Mouse (Mus musculus): Measurements from ENCODE around the gene Gys1.

Gys1 gene

DNA sequence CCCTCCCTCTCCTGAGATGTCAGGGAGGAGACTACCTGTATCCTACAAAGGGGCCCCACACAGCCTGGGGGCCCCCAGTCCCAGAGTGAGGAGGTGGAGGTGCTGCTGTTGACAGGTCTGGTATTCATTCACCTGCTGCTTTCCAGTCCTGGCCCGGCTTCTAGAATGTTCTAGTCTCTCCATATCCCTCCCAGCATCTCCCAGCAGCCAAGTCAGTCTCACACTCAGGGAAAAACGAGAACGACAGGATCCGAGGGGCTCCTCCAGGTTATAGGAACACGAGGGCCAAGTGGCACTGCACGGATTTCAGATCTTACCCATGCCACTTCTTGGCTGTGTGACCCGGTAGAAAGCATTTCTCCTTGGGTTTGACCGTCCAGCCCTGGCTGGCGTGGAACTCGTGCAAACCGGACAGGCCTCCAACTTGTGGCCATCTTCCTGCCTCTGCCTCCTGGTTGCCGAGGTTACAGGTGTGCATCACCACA lies 19.9 kb upstream of the Gys1 start:
- no peak for DNase-seq (ENCODE audit: low spot score)

DNA sequence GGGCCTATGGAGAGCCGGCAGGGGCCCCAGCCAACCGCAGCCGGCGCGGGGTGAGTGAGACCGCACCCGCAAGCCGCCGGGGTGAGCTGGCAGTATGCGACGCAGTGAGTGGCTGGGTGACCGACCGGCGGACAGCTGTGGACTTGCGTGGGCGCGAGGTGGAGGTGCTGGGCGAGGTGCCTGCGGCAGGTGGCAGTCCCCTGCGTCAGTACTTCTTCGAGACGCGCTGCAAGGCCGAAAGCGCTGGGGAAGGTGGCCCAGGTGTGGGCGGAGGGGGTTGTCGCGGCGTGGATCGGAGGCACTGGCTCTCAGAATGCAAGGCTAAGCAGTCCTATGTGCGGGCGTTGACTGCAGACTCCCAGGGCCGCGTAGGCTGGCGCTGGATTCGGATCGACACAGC lies 19.0 kb upstream of the Gys1 start:
- no peak for DNase-seq (ENCODE audit: low spot score)

DNA sequence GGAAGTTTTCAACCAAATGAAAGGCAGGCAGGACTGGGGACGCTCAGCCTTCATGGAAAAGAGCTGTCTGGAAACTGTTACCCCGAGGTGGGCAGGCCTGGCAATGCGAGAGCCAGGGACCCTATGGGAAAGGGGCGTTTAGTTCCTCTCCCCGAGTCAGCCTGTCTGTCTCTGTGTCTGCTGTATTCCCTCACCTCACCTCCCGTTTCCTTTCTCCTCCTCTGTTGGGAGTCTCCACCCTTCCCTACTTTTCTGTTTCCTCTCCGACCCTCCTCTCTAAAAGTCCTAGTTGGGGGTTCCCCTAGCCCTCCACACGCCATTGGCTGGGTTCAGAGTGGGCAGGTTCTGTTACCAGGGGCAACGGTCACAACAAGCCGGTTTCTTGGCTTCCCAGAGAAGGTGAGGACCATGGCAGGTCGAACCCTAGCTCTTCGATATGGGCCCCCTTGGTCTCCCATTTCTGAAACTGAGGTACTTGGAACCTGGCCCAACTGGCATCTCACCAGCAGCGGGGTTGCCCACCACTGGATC lies 16.6 kb upstream of the Gys1 start:
- no peak for DNase-seq (ENCODE audit: low spot score)

DNA sequence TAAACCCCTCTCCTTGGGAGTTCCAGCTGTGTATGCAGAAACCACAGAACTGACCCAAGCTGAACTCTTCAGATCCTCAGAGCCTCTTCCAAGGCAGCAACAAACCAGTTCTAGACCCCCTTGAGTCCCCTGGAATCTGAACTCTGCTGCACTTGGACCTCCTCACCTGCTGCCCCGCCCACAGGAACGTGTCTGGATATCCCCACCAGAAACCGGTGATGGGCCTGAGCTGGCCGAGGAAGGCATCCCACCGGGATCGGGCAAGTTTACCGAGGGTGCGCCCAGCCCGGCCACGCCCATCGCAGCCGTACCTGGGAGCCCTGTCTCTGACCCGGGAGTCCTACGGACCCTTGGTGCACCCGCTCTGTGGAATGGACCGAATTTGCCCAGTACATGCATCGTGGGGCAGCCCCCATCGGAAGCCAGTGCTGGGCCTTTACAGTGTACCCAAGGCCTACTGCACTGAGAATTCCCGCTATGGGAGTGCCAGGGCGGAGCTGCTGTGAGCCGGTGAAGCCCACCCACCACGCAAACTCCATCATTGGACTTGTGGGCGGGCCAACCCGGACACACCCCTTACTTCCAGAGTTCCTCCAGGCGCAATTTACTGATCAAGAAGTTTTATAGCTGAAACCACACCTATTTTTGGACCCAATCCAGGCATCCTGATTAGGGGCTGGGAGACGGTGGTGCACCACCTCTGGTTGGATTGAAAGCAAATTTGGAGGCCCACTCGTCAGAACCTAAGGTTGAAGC lies 14.6 kb upstream of the Gys1 start:
- no peak for DNase-seq (ENCODE audit: low spot score)

- no peak for DNase-seq (ENCODE audit: low spot score)
These were observed 14.1 kb upstream of the Gys1 start, which contains the start of gene Lhb for GRCm38 (mm10) chr7:45420615-45420919. Lhb (plus strand) TSS chr7:45420820.

DNA sequence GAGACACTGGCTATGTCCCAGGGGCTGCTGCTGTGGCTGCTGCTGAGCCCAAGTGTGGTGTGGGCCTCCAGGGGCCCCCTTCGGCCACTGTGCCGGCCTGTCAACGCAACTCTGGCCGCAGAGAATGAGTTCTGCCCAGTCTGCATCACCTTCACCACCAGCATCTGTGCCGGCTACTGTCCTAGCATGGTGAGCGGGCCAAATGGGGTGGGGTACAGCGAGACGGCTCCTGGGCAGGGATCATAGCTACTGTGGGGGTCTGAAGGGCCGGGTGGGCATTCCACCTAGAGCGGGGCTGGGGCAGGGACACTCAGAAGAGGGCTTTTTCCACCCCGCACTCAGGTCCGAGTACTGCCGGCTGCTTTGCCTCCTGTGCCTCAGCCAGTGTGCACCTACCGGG lies 13.4 kb upstream of the Gys1 start:
- DNase-seq (ENCODE audit: low spot score): no peak

DNA sequence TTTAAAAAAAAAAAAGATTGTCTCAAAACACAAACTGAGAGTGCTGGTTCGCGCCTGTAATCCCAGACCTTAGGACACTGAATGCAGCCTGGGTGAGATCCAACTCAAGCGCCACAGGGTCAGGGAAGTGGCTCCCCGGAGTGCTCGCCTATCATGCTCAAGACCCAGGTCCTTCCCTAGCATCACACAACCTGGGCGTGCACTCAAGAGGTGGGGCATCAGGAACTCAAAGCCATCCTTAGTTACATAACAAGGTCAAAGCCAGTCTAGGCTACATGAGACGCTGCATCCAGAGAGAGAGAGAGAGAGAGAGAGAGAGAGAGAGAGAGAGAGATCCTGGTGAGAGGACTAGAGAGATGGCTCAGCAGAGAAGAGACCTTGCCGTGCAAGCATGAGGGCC lies 8.1 kb upstream of the Gys1 start:
- no peak for DNase-seq (ENCODE audit: low spot score)

DNA sequence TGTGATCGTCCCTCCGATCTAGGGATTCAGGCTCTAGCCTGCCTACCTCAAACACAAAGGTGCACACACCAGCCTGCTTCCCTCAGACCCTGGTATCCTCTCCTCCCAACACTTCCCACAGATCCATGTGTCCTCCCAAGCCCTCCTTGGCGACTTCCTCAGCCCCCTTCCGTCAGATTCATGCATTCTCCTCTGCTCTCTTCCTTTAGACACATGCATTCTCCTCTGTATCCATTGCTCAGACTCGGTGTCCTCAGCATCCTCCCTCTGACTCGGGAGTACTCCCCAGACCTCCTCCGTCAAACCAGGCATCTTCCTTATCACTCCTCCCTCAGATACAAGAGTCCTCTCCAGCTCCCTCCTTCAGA lies 825 bp upstream of the Gys1 start:
- DNase-seq (ENCODE audit: low spot score): no peak

GRCm38 (mm10) chr7:45435038-45435437 lies 394 bp downstream of the Gys1 start:
- DNase-seq (ENCODE audit: low spot score): peak; percentile 57

DNA sequence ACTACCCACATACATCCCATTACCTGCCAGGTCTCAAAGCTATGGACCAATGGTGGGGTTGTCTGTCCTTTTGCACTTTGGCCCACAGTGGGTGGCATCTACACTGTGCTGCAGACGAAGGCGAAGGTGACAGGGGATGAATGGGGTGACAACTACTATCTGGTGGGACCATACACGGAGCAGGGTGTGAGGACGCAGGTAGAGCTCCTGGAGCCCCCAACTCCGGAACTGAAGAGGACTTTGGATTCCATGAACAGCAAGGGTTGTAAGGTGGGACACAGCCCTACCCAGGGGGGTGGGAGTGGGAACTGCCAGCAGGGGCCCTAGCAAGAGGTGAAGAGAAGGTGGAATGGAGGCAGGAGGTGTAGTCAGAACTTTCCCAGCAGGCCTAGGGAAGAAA lies 1.8 kb downstream of the Gys1 start:
- DNase-seq (ENCODE audit: low spot score): no peak

- DNase-seq (ENCODE audit: low spot score): peak; percentile 65
These were observed 2.4 kb downstream of the Gys1 start for GRCm38 (mm10) chr7:45437046-45437445.

GRCm38 (mm10) chr7:45437521-45438276 lies 3.1 kb downstream of the Gys1 start, which contains the start of gene Ruvbl2:
Ruvbl2 (minus strand) TSS chr7:45438096.
- DNase-seq (ENCODE audit: low spot score): no peak

DNA sequence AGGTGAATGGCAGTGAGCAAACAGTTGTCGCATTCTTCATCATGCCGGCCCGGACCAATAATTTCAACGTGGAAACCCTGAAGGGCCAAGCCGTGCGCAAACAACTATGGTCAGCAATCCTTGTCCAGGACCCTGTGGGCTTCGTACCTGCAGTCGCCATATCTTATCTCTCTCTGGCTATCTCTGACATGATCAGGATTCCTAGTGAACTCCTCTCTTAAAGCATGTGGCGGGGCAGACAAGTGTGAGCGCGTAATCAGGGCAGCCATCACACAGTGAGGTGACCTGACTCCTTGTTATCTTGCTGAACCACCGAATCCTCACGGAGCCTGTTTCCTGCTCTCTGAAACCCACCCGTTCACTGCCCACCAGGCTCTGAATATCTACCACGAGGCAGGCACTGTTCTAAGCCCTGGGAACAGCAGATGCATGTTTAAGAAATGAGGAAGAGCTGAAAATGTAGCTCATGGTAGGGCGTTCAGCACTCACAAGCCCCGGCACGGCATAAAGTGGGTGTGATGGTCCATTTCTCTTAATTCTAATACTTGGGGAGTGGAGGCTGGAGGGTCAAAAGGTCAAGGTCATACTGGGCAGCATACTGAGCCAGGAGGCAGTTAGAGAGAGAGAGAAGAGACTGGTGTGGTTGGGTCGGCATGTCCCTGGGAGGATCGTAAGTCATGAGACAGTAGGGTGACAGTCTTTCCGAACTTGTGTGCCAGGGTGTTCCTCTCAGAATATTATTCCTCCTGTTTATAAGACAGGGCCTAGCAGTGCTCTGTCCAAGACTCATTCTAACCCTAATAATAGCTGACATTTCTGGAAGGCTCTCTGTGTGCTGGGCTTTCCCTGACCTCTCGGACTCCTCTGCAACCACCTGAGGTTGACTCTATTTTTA lies 9.1 kb downstream of the Gys1 start:
- DNase-seq (ENCODE audit: low spot score): no peak

DNA sequence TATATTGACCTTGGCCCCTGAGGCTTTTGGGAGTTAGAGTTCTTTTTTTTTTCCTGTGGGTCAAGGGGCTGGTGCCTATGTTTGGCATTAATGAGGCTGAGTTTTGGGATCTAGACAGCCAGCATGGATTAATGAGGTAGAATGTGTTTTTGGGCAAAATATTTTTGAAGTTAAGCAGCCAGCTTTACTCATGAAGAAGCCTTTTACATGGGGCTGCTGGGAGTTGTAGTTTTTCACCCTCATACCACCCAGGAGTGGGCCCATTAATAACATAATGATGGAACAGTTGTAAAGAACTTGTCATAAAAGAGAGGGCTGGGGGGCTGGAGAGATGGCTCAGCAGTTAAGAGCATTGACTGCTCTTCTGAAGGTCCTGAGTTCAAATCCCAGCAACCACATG lies 11.9 kb downstream of the Gys1 start:
- DNase-seq (ENCODE audit: low spot score): no peak

GRCm38 (mm10) chr7:45447325-45447990 lies 12.8 kb downstream of the Gys1 start:
- DNase-seq (ENCODE audit: low spot score): peak; percentile 68

GRCm38 (mm10) chr7:45449974-45450373 lies 15.3 kb downstream of the Gys1 start:
- no peak for DNase-seq (ENCODE audit: low spot score)

GRCm38 (mm10) chr7:45451344-45451982 lies 16.8 kb downstream of the Gys1 start:
- DNase-seq (ENCODE audit: low spot score): peak; percentile 90

DNA sequence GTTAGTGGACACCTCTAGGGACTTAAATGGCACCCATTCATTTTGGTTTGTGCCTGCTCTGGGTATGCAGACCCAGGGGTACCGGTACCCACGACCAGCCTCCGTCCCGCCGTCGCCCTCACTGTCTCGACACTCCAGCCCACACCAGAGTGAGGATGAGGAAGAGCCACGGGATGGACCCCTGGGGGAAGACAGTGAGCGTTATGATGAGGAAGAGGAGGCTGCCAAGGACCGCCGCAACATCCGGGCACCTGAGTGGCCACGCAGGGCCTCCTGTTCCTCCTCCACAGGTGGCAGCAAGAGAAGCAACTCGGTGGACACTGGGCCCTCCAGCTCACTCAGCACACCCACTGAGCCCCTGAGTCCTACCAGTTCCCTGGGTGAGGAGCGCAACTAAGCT lies 20.3 kb downstream of the Gys1 start:
- DNase-seq (ENCODE audit: low spot score): no peak

- no peak for DNase-seq (ENCODE audit: low spot score)
These were observed 21.5 kb downstream of the Gys1 start for GRCm38 (mm10) chr7:45455932-45456696.

GRCm38 (mm10) chr7:45456721-45457203 lies 22.1 kb downstream of the Gys1 start:
- no peak for DNase-seq (ENCODE audit: low spot score)
